Mouse (Mus musculus) CH12F3 (cell line): Measurements from ENCODE around the gene Olfr160.

Experiments used
- in situ Hi-C: fragments of 300-500 bp; cut with MboI; formaldehyde crosslinking; loops from 2 replicates; pipeline ENCODE4 v1.14.3; 2020; ENCODE audit warnings: low sequenced_read_pairs

Olfr160 gene

GRCm38 (mm10) chr9:37716150-37716549, at the start of gene Olfr160:
Gene Olfr160, minus strand, starts transcription at chr9:37716250.
- in situ Hi-C loops = no loop called here

- in situ Hi-C loops = no loop called here
These were observed 46.5 kb upstream of the Olfr160 start for GRCm38 (mm10) chr9:37762541-37762940.

GRCm38 (mm10) chr9:37761728-37762127, 45.7 kb upstream of the Olfr160 start:
- in situ Hi-C loops = no loop called here

- in situ Hi-C loops = no loop called here
These were observed 36.0 kb upstream of the Olfr160 start for GRCm38 (mm10) chr9:37752006-37752405.

GRCm38 (mm10) chr9:37751467-37751866, 35.4 kb upstream of the Olfr160 start:
- in situ Hi-C loops = no loop called here

- in situ Hi-C loops = no loop called here
These were observed 34.4 kb upstream of the Olfr160 start for GRCm38 (mm10) chr9:37750319-37751075.

- in situ Hi-C loops = no loop called here
These were observed 28.8 kb upstream of the Olfr160 start, which contains the start of gene Olfr874 for GRCm38 (mm10) chr9:37744806-37745205. Gene Olfr874, plus strand, starts transcription at chr9:37745106.

- in situ Hi-C loops = no loop called here
These were observed 18.3 kb upstream of the Olfr160 start for GRCm38 (mm10) chr9:37734310-37734709.

- in situ Hi-C loops = loop anchor here (10.0 kb wide), 1 partner anchor 235 kb away; no protein-coding TSS in a partner anchor
These were observed 25.9 kb downstream of the Olfr160 start for GRCm38 (mm10) chr9:37689970-37690686.

GRCm38 (mm10) chr9:37687941-37688303, 28.1 kb downstream of the Olfr160 start:
- in situ Hi-C loops = no loop called here

GRCm38 (mm10) chr9:37687288-37687940, 28.6 kb downstream of the Olfr160 start:
- in situ Hi-C loops = no loop called here

- in situ Hi-C loops = no loop called here
These were observed 34.9 kb downstream of the Olfr160 start for GRCm38 (mm10) chr9:37681123-37681522.

GRCm38 (mm10) chr9:37675287-37675686, 40.8 kb downstream of the Olfr160 start:
- in situ Hi-C loops = no loop called here

GRCm38 (mm10) chr9:37670261-37670660, 45.8 kb downstream of the Olfr160 start:
- in situ Hi-C loops = no loop called here

- in situ Hi-C loops = no loop called here
These were observed 46.4 kb downstream of the Olfr160 start for GRCm38 (mm10) chr9:37669678-37670077.

GRCm38 (mm10) chr9:37669115-37669514, 46.9 kb downstream of the Olfr160 start, which contains the start of gene Panx3:
Gene Panx3, minus strand, starts transcription at chr9:37669235.
- in situ Hi-C loops = no loop called here

- in situ Hi-C loops = no loop called here
These were observed 50.0 kb downstream of the Olfr160 start for GRCm38 (mm10) chr9:37666045-37666444.

GRCm38 (mm10) chr9:37664604-37665003, 51.4 kb downstream of the Olfr160 start:
- in situ Hi-C loops = no loop called here

- in situ Hi-C loops = no loop called here
These were observed 52.8 kb downstream of the Olfr160 start for GRCm38 (mm10) chr9:37663210-37663609.

GRCm38 (mm10) chr9:37659413-37659812, 56.6 kb downstream of the Olfr160 start:
- in situ Hi-C loops = no loop called here
